Mouse (Mus musculus) midbrain, embryonic 13.5 days (tissue): ENCODE data around the gene Lrrc8c. TPM values are rescaled to one million over a fixed set of nuclear protein-coding genes. Genes with fewer than 3 reads are reported as not detected.
"Not testable (repeated sequence)": the region's sequence is repeated elsewhere in the genome, so short reads cannot be mapped to it uniquely, and the experiment has no call there.

Source experiments
- ATAC-seq: fragments of 200-750 bp; cut with Nextera tagmentation; 2 replicates; pipeline ENCODE4 v1.8.0; 2017; ENCODE audit warnings: mild to moderate bottlenecking, moderate TSS enrichment, moderate library complexity
- H3K27ac ChIP-seq: fragments of 300-500 bp; sonication (generic); 2 replicates; pipeline ENCODE4 v1.5.1; 2015; ENCODE audit warnings: inconsistent platforms, mild to moderate bottlenecking, moderate library complexity
- H3K27me3 ChIP-seq: fragments of 300-500 bp; sonication (generic); 2 replicates; pipeline ENCODE4 v1.6.1; 2015; ENCODE audit warnings: mild to moderate bottlenecking, inconsistent platforms
- H3K36me3 ChIP-seq: fragments of 300-500 bp; sonication (generic); 2 replicates; pipeline ENCODE4 v1.6.1; 2015; ENCODE audit warnings: mild to moderate bottlenecking, inconsistent platforms
- H3K4me1 ChIP-seq: fragments of 300-500 bp; sonication (generic); replicated peaks from 2 replicates; pipeline ENCODE4 v1.6.1; 2015; ENCODE audit warnings: inconsistent platforms
- H3K4me2 ChIP-seq: fragments of 300-500 bp; sonication (generic); replicated peaks from 2 replicates; pipeline ENCODE4 v1.6.1; 2015; ENCODE audit warnings: moderate library complexity, mild to moderate bottlenecking, inconsistent platforms
- H3K4me3 ChIP-seq: fragments of 300-500 bp; sonication (generic); replicated peaks from 2 replicates; pipeline ENCODE4 v1.5.1; 2015; ENCODE audit warnings: mild to moderate bottlenecking, inconsistent platforms
- H3K9ac ChIP-seq: fragments of 300-500 bp; sonication (generic); replicated peaks from 2 replicates; pipeline ENCODE4 v1.6.1; 2015; ENCODE audit warnings: mild to moderate bottlenecking, inconsistent platforms
- H3K9me3 ChIP-seq: fragments of 300-500 bp; sonication (generic); 2 replicates; pipeline ENCODE4 v1.6.1; 2016; ENCODE audit warnings: mild to moderate bottlenecking, inconsistent platforms
- WGBS: fragments of 180-500 bp; shearing (Covaris S2); methylation state at CpG from one replicate; pipeline ENCODE4 v1.1.7; 2015; 5-methylcytosine and 5-hydroxymethylcytosine counted together
- polyA plus RNA-seq: library from polyadenylated mRNA; unstranded; fragments of >200 nt; fragmentation: Nextera tagmentation; extraction: Ambion mirVana; gene quantifications from 2 replicates; pipeline ENCODE4 v1.2.1, GENCODE M21; 2015

Lrrc8c gene
- polyA plus RNA-seq, 1 experiment from 2014 or later, result 9.7 TPM

GRCm38 (mm10) chr5:105626355-105626754 lies 107.2 kb downstream of the Lrrc8c start:
- Histone ChIP-seq H3K4me1 (no peaks in the 10 kb centered on the region; the same call in 1 of the 2 replicates), H3K9me3 (no peaks in the 10 kb centered on the region), H3K27me3 (no peaks in the 10 kb centered on the region), H3K4me2 (no peak overlapping the region), H3K4me3 (no peak overlapping the region), H3K36me3 (no peaks in the 10 kb centered on the region), H3K27ac (no peak overlapping the region), H3K9ac (no peak overlapping the region)
- ATAC-seq, result no peak
- WGBS, result 46% methylated on average over 3 of the region's 3 CpGs

GRCm38 (mm10) chr5:105627093-105627492 lies 107.9 kb downstream of the Lrrc8c start:
- Histone ChIP-seq H3K27ac (no peak overlapping the region), H3K9me3 (no peaks in the 10 kb centered on the region), H3K36me3 (no peaks in the 10 kb centered on the region), H3K9ac (no peak overlapping the region), H3K4me1 (no peaks in the 10 kb centered on the region; the same call in 1 of the 2 replicates), H3K4me3 (no peak overlapping the region), H3K27me3 (no peaks in the 10 kb centered on the region), H3K4me2 (no peak overlapping the region)
- WGBS, result 84% methylated on average over 5 of the region's 5 CpGs
- ATAC-seq, result no peak

- ATAC-seq, result no peak
- WGBS, result 93% methylated on average over 1 of the region's 1 CpGs
- H3K27me3 ChIP-seq, result no peaks in the 10 kb centered on the region
Observed at GRCm38 (mm10) chr5:105629955-105630354, 110.8 kb downstream of the Lrrc8c start.

GRCm38 (mm10) chr5:105632066-105632465 lies 112.9 kb downstream of the Lrrc8c start:
- Histone ChIP-seq H3K36me3 (no peaks in the 10 kb centered on the region), H3K27ac (no peak overlapping the region), H3K9ac (no peak overlapping the region), H3K9me3 (no peaks in the 10 kb centered on the region), H3K4me2 (no peak overlapping the region), H3K4me3 (no peak overlapping the region), H3K4me1 (no peaks in the 10 kb centered on the region), H3K27me3 (no peaks in the 10 kb centered on the region)
- ATAC-seq, result no peak
- 88% methylated on average over 10 of the region's 10 CpGs for WGBS

More at GRCm38 (mm10) chr5:105629955-105630354, 110.8 kb downstream of the Lrrc8c start:
- Histone ChIP-seq H3K36me3 (no peaks in the 10 kb centered on the region), H3K4me2 (no peak overlapping the region), H3K4me1 (no peaks in the 10 kb centered on the region; the same call in 1 of the 2 replicates), H3K27ac (no peak overlapping the region), H3K9me3 (no peaks in the 10 kb centered on the region), H3K9ac (no peak overlapping the region), H3K4me3 (no peak overlapping the region)

GRCm38 (mm10) chr5:105635576-105635975 lies 116.4 kb downstream of the Lrrc8c start:
- 79% methylated on average over 6 of the region's 6 CpGs for WGBS
- no peak overlapping the region for H3K4me2 ChIP-seq

GRCm38 (mm10) chr5:105636484-105637191 lies 117.5 kb downstream of the Lrrc8c start:
- H3K27me3 ChIP-seq, result no peaks in the 10 kb centered on the region
- H3K27ac ChIP-seq, result no peak overlapping the region
- ATAC-seq, result no peak
- whole genome bisulfite sequencing, result 83% methylated on average over 11 of the region's 11 CpGs
- no peaks in the 10 kb centered on the region for H3K36me3 ChIP-seq
- H3K4me3 ChIP-seq, result no peak overlapping the region
- H3K4me2 ChIP-seq, result no peak overlapping the region
- H3K9me3 ChIP-seq, result no peaks in the 10 kb centered on the region
- H3K4me1 ChIP-seq, result no peaks in the 10 kb centered on the region
- no peak overlapping the region for H3K9ac ChIP-seq

More at GRCm38 (mm10) chr5:105635576-105635975, 116.4 kb downstream of the Lrrc8c start:
- H3K4me1 ChIP-seq, result no peaks in the 10 kb centered on the region
- H3K9me3 ChIP-seq, result no peaks in the 10 kb centered on the region
- no peaks in the 10 kb centered on the region for H3K27me3 ChIP-seq
- no peak overlapping the region for H3K27ac ChIP-seq
- H3K36me3 ChIP-seq, result no peaks in the 10 kb centered on the region
- H3K9ac ChIP-seq, result no peak overlapping the region
- H3K4me3 ChIP-seq, result no peak overlapping the region
- ATAC-seq, result no peak

- H3K4me1 ChIP-seq, H3K36me3 ChIP-seq, H3K4me3 ChIP-seq, ATAC-seq, H3K9me3 ChIP-seq, H3K27ac ChIP-seq, H3K9ac ChIP-seq, H3K27me3 ChIP-seq, H3K4me2 ChIP-seq: not testable (repeated sequence)
- WGBS, result 98% methylated on average over 2 of the region's 2 CpGs
Observed at GRCm38 (mm10) chr5:105638266-105638665, 119.1 kb downstream of the Lrrc8c start.

GRCm38 (mm10) chr5:105638916-105639315 lies 119.7 kb downstream of the Lrrc8c start:
- no peak overlapping the region for H3K4me2 ChIP-seq
- no peaks in the 10 kb centered on the region for H3K4me1 ChIP-seq
- H3K36me3 ChIP-seq, result no peaks in the 10 kb centered on the region
- no peak overlapping the region for H3K27ac ChIP-seq
- no peaks in the 10 kb centered on the region for H3K9me3 ChIP-seq
- no peaks in the 10 kb centered on the region for H3K27me3 ChIP-seq
- ATAC-seq, result no peak
- 87% methylated on average over 6 of the region's 6 CpGs for WGBS
- no peak overlapping the region for H3K9ac ChIP-seq
- no peak overlapping the region for H3K4me3 ChIP-seq

- Histone ChIP-seq H3K36me3 (no peaks in the 10 kb centered on the region), H3K27ac (no peak overlapping the region), H3K9ac (no peak overlapping the region), H3K9me3 (no peaks in the 10 kb centered on the region), H3K4me1 (no peaks in the 10 kb centered on the region), H3K4me2 (no peak overlapping the region), H3K4me3 (no peak overlapping the region), H3K27me3 (no peaks in the 10 kb centered on the region)
- WGBS, result 96% methylated on average over 11 of the region's 11 CpGs
- no peak for ATAC-seq
Observed at GRCm38 (mm10) chr5:105639363-105639762, 120.2 kb downstream of the Lrrc8c start.

- no peak for ATAC-seq
- no peaks in the 10 kb centered on the region for H3K9me3 ChIP-seq
- no peak overlapping the region for H3K4me3 ChIP-seq
- no peak overlapping the region for H3K27ac ChIP-seq
- H3K9ac ChIP-seq, result no peak overlapping the region
- H3K36me3 ChIP-seq, result no peaks in the 10 kb centered on the region
- no peaks in the 10 kb centered on the region for H3K27me3 ChIP-seq
- H3K4me2 ChIP-seq, result no peak overlapping the region
- 90% methylated on average over 5 of the region's 5 CpGs for WGBS
- H3K4me1 ChIP-seq, result no peaks in the 10 kb centered on the region
Observed at GRCm38 (mm10) chr5:105642517-105642916, 123.3 kb downstream of the Lrrc8c start.

GRCm38 (mm10) chr5:105643276-105643675 lies 124.1 kb downstream of the Lrrc8c start:
- H3K9me3 ChIP-seq, result no peaks in the 10 kb centered on the region
- H3K9ac ChIP-seq, result no peak overlapping the region
- ATAC-seq, result no peak
- H3K27ac ChIP-seq, result no peak overlapping the region
- H3K4me3 ChIP-seq, result no peak overlapping the region
- H3K36me3 ChIP-seq, result no peaks in the 10 kb centered on the region
- WGBS, result 69% methylated on average over 8 of the region's 8 CpGs
- H3K4me1 ChIP-seq, result no peaks in the 10 kb centered on the region
- H3K27me3 ChIP-seq, result no peaks in the 10 kb centered on the region
- H3K4me2 ChIP-seq, result no peak overlapping the region

- Histone ChIP-seq H3K4me2 (no peak overlapping the region), H3K27me3 (no peaks in the 10 kb centered on the region), H3K27ac (no peak overlapping the region), H3K4me3 (no peak overlapping the region), H3K36me3 (no peaks in the 10 kb centered on the region), H3K9ac (no peak overlapping the region), H3K4me1 (no peaks in the 10 kb centered on the region), H3K9me3 (no peaks in the 10 kb centered on the region)
- no peak for ATAC-seq
- WGBS, result 90% methylated on average over 6 of the region's 6 CpGs
Observed at GRCm38 (mm10) chr5:105644195-105644594, 125.0 kb downstream of the Lrrc8c start.

GRCm38 (mm10) chr5:105647094-105647493 lies 127.9 kb downstream of the Lrrc8c start:
- H3K4me1 ChIP-seq, result no peaks in the 10 kb centered on the region
- no peak overlapping the region for H3K4me2 ChIP-seq
- no peak for ATAC-seq
- H3K36me3 ChIP-seq, result no peaks in the 10 kb centered on the region
- H3K9ac ChIP-seq, result no peak overlapping the region
- no peaks in the 10 kb centered on the region for H3K27me3 ChIP-seq
- WGBS, result 93% methylated on average over 7 of the region's 7 CpGs
- H3K9me3 ChIP-seq, result no peaks in the 10 kb centered on the region
- H3K27ac ChIP-seq, result no peak overlapping the region
- no peak overlapping the region for H3K4me3 ChIP-seq
